Mouse (Mus musculus): ENCODE results near the gene Tmem196. TPM values are rescaled to one million over a fixed set of nuclear protein-coding genes. Genes with fewer than 3 reads are reported as not detected.
"Not testable (repeated sequence)": the region's sequence is repeated elsewhere in the genome, so short reads cannot be mapped to it uniquely, and the experiment has no call there.

Tmem196 gene
- total RNA-seq (2017), result 0.75 TPM in 1 of 3 replicates, not detected in the others

DNA sequence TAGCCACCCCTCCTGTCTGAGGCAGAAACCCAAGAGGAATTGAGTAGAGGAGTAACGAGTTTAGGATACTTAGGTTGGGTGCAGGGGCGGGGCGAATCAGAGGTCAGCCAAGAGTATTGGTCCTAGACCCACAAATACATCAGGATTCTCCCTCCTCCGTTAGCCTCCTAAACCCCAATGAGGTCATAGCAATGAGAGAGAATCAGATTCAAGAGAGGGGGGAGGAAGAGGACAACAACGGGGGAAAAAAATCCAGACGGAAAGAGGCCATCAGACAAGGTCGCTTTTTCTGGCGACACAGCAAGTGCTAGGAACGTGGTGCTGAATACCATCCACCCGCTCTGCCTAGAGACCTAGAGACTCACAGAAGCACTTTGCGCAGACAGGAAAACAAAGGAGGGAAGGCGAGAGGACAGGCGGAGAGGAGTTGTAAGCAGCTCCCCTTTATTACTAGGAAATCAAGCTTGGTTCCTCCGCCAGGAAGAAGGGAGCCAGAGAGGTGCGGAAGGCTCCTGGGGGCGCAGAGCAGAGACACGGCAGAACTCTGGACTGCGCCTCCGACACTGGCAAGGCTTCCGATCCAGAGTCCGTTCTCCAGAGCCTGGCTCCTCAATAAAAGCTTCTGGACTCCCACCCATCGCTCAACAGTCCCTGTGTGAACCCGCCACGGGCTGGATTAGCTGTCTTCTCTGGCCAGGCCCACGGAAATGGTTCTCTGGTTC is at the start of gene Tmem196:
Gene Tmem196, plus strand, starts transcription at position 234 of the 722 bp plus-strand sequence.
- ATAC-seq (replicated peaks; ENCODE audit: insufficient number of reproducible peaks, low FRiP score, low TSS enrichment, poor library complexity, severe bottlenecking), result no peak

DNA sequence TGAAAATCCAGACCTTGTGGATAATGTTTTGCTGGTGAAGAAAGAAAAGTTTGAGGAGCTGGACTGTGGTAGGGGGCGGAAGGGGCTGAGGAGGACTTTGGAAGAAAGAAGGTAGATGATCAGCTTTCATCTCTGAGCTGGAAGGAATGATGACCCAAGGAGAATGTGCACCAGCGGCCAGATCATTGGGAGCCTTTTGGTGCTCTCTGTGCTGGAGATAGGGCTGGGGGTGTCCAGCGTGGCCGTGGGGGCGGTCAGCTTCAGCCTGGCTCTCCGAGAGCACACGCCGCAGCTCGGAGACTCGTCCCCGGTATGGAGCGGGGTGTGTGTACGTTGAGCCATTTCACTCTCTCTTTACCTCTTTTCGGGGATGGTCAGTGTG is 680 bp downstream of the Tmem196 start:
- ATAC-seq (replicated peaks; ENCODE audit: insufficient number of reproducible peaks, low FRiP score, low TSS enrichment, poor library complexity, severe bottlenecking), result no peak

DNA sequence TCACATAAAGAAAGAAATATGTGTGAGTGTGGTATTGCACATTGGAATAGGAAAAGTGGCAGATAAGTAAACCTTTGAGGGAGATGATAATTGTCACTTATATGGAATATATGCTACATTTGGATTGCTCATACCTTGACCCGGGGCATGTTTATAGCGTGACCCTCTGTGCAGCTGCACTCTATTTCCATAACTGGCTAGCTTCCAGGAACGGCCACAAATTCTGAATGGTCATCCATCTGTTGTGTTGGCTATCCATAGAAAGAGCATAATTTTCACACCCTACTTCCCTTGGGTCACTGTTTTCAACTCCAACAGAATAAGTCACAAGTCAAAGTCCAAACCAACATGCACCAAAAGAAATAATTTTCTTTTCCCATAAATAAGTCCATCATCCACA is 11.4 kb downstream of the Tmem196 start:
- no peak for ATAC-seq (replicated peaks; ENCODE audit: insufficient number of reproducible peaks, low FRiP score, low TSS enrichment, poor library complexity, severe bottlenecking)

DNA sequence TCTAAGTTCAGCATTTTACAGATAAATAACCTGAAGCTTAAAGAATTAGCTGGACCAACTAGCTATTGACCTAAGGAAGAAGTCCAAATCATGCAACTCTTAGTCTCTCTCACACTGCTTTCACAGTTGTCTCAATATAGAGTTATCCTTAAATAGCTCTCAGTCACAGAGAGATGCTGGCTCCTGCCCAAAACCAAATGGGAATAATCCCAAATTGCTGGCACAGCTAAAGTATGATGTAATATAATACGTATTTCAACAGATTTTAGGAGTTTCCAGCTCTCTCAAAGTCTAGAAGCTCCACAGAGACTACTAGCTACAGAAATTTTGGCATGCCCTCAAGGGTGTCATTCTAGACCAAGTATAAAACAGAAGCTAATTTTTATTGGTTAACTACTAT is 15.1 kb downstream of the Tmem196 start:
- no peak for ATAC-seq (replicated peaks; ENCODE audit: insufficient number of reproducible peaks, low FRiP score, low TSS enrichment, poor library complexity, severe bottlenecking)

DNA sequence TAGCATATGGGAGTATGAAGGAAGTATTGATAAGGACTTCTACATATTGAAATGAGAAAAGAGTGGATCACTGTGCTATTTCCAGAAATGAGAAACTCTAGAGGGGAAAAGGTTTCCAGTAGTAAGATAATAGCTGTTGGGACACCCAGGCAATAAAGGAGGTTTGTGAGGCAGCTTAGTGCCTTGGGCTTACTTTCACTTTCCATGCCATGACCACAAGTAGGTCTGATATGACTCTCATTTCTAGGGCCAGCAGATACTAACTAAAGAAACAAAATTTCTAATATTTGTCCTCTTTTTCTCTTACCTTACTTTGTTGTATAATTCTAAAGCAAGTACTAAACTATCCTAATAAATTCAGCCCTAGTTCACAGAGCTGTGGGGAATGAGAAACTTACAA is 19.8 kb downstream of the Tmem196 start:
- no peak for ATAC-seq (replicated peaks; ENCODE audit: insufficient number of reproducible peaks, low FRiP score, low TSS enrichment, poor library complexity, severe bottlenecking)

DNA sequence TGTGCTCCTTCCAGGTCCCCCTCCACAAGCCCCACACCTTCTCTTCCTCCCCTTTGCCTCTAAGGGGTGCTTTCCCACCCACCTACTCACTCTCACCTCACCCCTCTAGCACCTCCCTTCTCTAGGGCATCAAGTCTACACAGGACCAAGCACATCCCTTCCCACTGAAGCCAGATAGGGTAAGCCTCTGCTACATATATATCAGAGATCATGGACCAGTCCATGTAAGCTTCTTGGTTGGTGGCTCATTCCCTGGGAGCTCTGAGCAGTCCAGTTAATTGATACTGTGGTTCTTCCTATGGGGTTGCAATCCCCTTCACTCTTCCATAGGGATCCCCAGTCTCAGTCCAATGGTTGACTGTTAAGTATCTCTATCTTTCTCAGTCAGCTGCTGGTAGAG is 24.4 kb downstream of the Tmem196 start:
- ATAC-seq (replicated peaks; ENCODE audit: insufficient number of reproducible peaks, low FRiP score, low TSS enrichment, poor library complexity, severe bottlenecking), result no peak

DNA sequence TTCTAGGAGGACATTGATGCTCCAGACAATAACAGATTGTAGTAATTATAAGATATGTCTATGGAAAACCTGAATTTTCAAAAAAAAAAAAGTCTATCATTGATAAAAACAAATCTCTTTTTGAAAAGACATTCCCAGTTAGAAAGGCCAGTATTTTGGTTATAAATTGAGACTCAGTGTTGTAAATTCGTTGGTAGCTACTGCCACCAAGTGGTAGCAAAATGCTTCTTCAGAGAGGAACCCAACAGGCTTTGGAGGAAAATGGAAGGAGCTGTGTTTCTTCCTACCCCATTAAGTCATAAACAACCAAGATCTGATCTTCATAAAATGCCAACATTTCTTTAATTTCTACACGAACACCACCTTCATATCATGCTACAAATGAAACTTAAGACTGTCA is 36.1 kb downstream of the Tmem196 start:
- ATAC-seq (replicated peaks; ENCODE audit: insufficient number of reproducible peaks, low FRiP score, low TSS enrichment, poor library complexity, severe bottlenecking), result no peak

DNA sequence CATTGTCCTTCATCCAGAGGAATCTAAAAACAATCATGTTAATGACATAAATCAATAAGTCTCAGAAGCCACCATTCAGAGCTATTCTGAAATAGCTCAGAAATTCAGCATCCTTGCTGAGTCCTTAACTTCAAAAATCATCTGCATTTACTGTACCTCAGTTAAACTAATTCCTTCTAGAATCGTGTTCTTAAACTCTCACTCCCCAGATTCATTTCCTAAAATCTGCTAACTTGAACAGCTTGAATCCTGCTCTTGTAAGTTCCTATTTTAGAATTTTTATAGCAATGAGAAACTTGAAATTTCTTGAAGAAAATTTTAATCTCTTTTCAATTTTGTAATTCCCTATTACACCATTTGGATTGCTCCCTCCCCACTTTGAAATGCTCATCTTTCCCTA is 52.6 kb downstream of the Tmem196 start:
- no peak for ATAC-seq (replicated peaks; ENCODE audit: insufficient number of reproducible peaks, low FRiP score, low TSS enrichment, poor library complexity, severe bottlenecking)

DNA sequence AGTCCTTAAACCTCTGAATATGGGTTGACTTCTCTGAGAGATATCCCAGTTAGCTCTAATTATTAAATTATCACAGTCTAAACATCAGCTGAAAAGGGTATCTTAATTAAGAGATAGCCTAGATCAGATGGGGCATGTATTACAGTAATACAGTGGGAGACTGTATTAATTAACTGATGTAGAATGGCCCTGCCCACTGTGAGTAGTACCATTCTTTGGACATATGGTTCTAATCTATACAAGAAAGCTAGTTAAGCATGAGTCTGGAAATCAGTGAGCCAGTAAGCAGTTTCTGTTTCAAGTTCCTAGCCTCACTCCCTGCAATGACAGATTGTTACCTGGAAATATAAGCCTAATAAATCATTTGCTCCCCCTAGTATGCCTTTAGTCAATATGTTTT is 58.7 kb downstream of the Tmem196 start:
- ATAC-seq (replicated peaks; ENCODE audit: insufficient number of reproducible peaks, low FRiP score, low TSS enrichment, poor library complexity, severe bottlenecking), result no peak

DNA sequence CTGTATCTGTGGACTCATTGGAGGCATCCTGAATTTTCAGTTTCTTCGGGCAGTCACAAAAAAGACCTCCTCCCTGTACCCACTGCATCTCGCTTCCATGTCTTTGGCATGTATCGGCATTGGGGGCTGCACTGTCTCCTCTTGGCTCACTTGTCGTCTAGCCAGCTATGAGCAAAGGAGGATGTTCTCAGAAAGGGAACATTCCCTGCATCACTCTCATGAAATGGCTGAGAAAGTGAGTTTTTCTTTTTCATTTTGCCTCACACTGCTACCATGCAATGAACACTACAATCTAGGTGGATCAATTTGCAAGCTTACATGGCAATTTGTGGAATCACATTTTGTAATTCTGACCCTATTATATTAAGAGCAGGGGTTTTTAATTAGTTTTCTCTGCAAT is 69.1 kb downstream of the Tmem196 start:
- no peak for ATAC-seq (replicated peaks; ENCODE audit: insufficient number of reproducible peaks, low FRiP score, low TSS enrichment, poor library complexity, severe bottlenecking)

DNA sequence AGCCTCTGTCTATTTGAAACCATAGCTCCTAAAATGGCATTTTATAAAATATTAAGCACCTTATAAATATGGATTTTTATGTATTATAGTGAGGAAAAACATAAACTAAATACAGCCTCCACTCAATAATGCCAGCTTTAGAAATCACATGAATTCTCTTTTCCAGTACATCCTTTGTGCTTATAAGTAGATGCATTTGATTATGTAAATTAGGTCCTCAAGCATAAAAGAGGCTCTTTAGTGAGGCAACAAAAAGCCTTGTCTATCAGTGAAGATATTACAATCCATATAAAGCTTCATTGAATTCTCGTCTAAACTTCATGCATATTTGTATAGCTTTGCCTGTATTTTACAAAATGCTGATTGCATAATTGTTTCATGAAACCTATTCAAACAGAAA is 69.6 kb downstream of the Tmem196 start:
- ATAC-seq (replicated peaks; ENCODE audit: insufficient number of reproducible peaks, low FRiP score, low TSS enrichment, poor library complexity, severe bottlenecking), result no peak

DNA sequence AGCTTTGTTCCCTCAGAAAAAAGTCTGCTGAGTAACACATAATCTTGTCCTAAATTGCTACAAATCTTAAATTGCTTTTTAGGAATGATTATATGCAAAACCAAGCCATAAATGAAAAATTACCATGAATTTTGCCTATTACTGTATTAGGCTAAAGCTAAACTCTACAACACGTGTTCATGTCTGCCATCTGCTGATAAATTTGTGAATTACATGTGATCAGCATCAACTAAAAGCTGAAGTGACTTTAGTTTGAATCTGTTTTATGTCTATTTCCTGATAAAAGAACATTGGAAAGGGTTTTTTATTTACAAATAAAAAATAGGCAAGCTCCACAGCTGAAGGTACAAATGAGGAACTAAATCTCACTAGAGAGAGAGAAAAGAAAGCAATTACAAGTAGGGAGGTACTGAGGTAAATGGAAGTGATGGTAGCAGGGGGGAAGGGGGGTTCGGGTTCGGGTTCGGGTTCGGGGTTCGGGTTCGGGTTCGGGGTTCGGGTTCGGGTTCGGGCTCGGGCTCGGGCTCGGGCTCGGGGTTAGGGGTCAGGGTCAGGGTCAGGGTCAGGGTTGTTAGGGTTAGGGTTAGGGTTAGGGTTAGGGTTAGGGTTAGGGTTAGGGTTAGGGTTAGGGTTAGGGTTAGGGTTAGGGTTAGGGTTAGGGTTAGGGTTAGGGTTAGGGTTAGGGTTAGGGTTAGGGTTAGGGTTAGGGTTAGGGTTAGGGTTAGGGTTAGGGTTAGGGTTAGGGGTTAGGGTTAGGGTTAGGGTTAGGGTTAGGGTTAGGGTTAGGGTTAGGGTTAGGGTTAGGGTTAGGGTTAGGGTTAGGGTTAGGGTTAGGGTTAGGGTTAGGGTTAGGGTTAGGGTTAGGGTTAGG is 82.7 kb downstream of the Tmem196 start:
- not testable (repeated sequence) for ATAC-seq (replicated peaks; ENCODE audit: insufficient number of reproducible peaks, low FRiP score, low TSS enrichment, poor library complexity, severe bottlenecking)
